Mouse (Mus musculus): ENCODE data around the gene Arntl. TPM values are rescaled to one million over a fixed set of nuclear protein-coding genes. Genes with fewer than 3 reads are reported as not detected.
A peak's percentile ranks its signal among the peaks of the same experiment; 100 is the strongest.

Arntl gene
- polyA plus RNA-seq, 1 experiment from 2014 or later = 9.7 TPM

GRCm38 (mm10) chr7:113272338-113272997 is 65.2 kb downstream of the Arntl start:
- no peaks in the 10 kb centered on the region for H3K9me3 ChIP-seq (ENCODE audit: low read length)

DNA sequence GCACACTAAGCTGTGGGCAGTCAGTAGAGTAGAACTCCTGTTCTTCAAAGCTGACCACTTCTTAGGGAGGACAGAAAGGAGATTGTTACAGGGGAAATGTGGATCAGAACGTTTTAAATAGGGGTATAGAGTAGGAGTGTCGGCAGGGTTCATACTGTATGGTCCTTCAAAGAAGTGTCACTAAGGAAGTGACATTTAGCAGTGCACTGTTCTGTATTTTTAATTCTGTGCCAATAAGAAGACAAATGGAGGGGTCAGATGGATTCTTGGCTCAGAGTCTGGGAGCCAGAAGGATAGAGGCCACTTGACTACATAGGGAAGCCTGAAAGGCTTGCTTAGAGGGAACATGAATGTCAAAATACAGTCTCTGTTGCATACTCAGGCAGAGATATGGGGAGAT is 70.0 kb downstream of the Arntl start:
- Histone ChIP-seq H3K4me2 (replicated peaks; ENCODE audit: low read depth, low read length) (no peak overlapping the region), H3K4me3 (ENCODE audit: low read length) (no peak overlapping the region), H3K9ac (replicated peaks; ENCODE audit: low read length) (no peak overlapping the region), H3K27ac (ENCODE audit: low read length) (no peak overlapping the region), H3K9me3 (ENCODE audit: low read length) (no peaks in the 10 kb centered on the region), H3K27me3 (ENCODE audit: insufficient read depth, low read length) (no peaks in the 10 kb centered on the region), H3K36me3 (ENCODE audit: insufficient read depth, low read length) (no peaks in the 10 kb centered on the region), H3K4me1 (ENCODE audit: insufficient read depth, low read length) (no peaks in the 10 kb centered on the region)
- no peak for ATAC-seq (ENCODE audit: low FRiP score, low TSS enrichment)
- 65% methylated on average over 2 of the region's 2 CpGs for WGBS

More at GRCm38 (mm10) chr7:113272338-113272997, 65.2 kb downstream of the Arntl start:
- H3K4me3 ChIP-seq (ENCODE audit: low read length) = no peak overlapping the region
- H3K27me3 ChIP-seq (ENCODE audit: insufficient read depth, low read length) = no peaks in the 10 kb centered on the region
- WGBS = 78% methylated on average over 5 of the region's 6 CpGs
- peaks cover 4% of the 10 kb centered on the region; the same call in 1 of the 2 replicates for H3K4me1 ChIP-seq (ENCODE audit: insufficient read depth, low read length)
- H3K36me3 ChIP-seq (ENCODE audit: insufficient read depth, low read length) = no peaks in the 10 kb centered on the region
- H3K9ac ChIP-seq (replicated peaks; ENCODE audit: low read length) = no peak overlapping the region
- peak; percentile 49; the same call in 1 of the 2 replicates for ATAC-seq (ENCODE audit: low FRiP score, low TSS enrichment)
- H3K4me2 ChIP-seq (replicated peaks; ENCODE audit: low read depth, low read length) = no peak overlapping the region
- no peak overlapping the region for H3K27ac ChIP-seq (ENCODE audit: low read length)

- peaks cover 5% of the 10 kb centered on the region for H3K36me3 ChIP-seq (ENCODE audit: insufficient read depth, low read length)
- H3K27ac ChIP-seq (ENCODE audit: low read length) = no peak overlapping the region
- no peaks in the 10 kb centered on the region for H3K27me3 ChIP-seq (ENCODE audit: insufficient read depth, low read length)
- no peak for ATAC-seq (ENCODE audit: low FRiP score, low TSS enrichment)
- H3K9me3 ChIP-seq (ENCODE audit: low read length) = no peaks in the 10 kb centered on the region; the same call in 1 of the 2 replicates
- no peak overlapping the region for H3K9ac ChIP-seq (replicated peaks; ENCODE audit: low read length)
- no peak overlapping the region for H3K4me3 ChIP-seq (ENCODE audit: low read length)
- no peak overlapping the region for H3K4me2 ChIP-seq (replicated peaks; ENCODE audit: low read depth, low read length)
- WGBS = 84% methylated on average over 4 of the region's 4 CpGs
- H3K4me1 ChIP-seq (ENCODE audit: insufficient read depth, low read length) = no peaks in the 10 kb centered on the region
Measured at GRCm38 (mm10) chr7:113278493-113278892, 71.2 kb downstream of the Arntl start.

DNA sequence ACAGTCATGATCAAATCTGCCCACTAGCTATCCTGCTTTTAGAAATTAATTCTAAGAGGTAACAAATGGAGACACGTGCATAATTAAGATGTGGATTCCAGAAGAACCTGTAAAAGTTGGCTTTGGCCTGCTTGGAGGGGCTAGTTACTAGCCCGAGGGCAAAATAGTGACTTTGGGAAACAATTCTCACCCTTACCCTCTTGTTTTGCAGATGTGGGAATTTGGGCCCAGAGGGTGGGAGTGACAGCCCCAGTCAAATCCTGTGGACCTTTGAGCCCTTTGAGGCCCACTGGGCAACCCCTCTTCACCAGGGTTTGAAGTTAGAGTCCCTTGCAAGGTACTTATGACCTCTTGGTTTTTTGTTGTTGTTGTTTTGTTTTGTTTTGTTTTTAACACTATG is 72.0 kb downstream of the Arntl start:
- ATAC-seq (ENCODE audit: low FRiP score, low TSS enrichment) = no peak
- no peak overlapping the region for H3K4me2 ChIP-seq (replicated peaks; ENCODE audit: low read depth, low read length)

GRCm38 (mm10) chr7:113285405-113285804 is 78.1 kb downstream of the Arntl start:
- H3K36me3 ChIP-seq (ENCODE audit: insufficient read depth, low read length) = peaks cover 7% of the 10 kb centered on the region
- no peaks in the 10 kb centered on the region for H3K27me3 ChIP-seq (ENCODE audit: insufficient read depth, low read length)
- no peaks in the 10 kb centered on the region; the same call in 1 of the 2 replicates for H3K9me3 ChIP-seq (ENCODE audit: low read length)
- H3K27ac ChIP-seq (ENCODE audit: low read length) = no peak overlapping the region
- H3K4me3 ChIP-seq (ENCODE audit: low read length) = no peak overlapping the region
- no peak for ATAC-seq (ENCODE audit: low FRiP score, low TSS enrichment)
- H3K4me2 ChIP-seq (replicated peaks; ENCODE audit: low read depth, low read length) = no peak overlapping the region
- no peak overlapping the region for H3K9ac ChIP-seq (replicated peaks; ENCODE audit: low read length)
- no peaks in the 10 kb centered on the region for H3K4me1 ChIP-seq (ENCODE audit: insufficient read depth, low read length)
- WGBS = 84% methylated on average over 2 of the region's 2 CpGs

More for the DNA sequence above, 72.0 kb downstream of the Arntl start:
- Histone ChIP-seq H3K27ac (ENCODE audit: low read length) (no peak overlapping the region), H3K27me3 (ENCODE audit: insufficient read depth, low read length) (no peaks in the 10 kb centered on the region), H3K9me3 (ENCODE audit: low read length) (no peaks in the 10 kb centered on the region; the same call in 1 of the 2 replicates), H3K4me3 (ENCODE audit: low read length) (no peak overlapping the region), H3K4me1 (ENCODE audit: insufficient read depth, low read length) (no peaks in the 10 kb centered on the region), H3K9ac (replicated peaks; ENCODE audit: low read length) (no peak overlapping the region), H3K36me3 (ENCODE audit: insufficient read depth, low read length) (peaks cover 7% of the 10 kb centered on the region)
- 63% methylated on average over 2 of the region's 2 CpGs for WGBS

DNA sequence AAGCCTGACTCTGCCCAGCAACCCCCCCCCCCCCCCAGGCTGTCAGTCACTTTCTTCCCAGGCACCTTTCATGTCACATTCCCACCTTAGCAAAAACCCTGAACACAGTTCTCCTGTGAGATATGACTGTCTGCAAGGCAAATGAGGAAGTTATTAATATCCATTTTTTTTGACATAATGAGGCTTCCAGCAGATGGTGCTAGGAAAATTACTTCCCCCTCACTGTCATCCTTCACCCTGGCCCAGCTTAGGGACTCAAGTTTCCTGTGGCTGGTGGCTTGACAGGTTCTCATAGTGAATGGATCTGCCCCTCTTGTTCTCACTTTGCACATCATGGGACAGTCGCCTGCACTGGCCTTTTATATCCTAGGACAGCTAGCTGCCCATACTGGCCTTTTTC is 81.9 kb downstream of the Arntl start:
- H3K4me3 ChIP-seq (ENCODE audit: low read length) = no peak overlapping the region
- H3K9ac ChIP-seq (replicated peaks; ENCODE audit: low read length) = no peak overlapping the region
- H3K4me1 ChIP-seq (ENCODE audit: insufficient read depth, low read length) = no peaks in the 10 kb centered on the region
- H3K27ac ChIP-seq (ENCODE audit: low read length) = no peak overlapping the region
- no peaks in the 10 kb centered on the region for H3K27me3 ChIP-seq (ENCODE audit: insufficient read depth, low read length)
- 89% methylated on average over 1 of the region's 1 CpGs for WGBS
- no peaks in the 10 kb centered on the region for H3K36me3 ChIP-seq (ENCODE audit: insufficient read depth, low read length)
- H3K9me3 ChIP-seq (ENCODE audit: low read length) = no peaks in the 10 kb centered on the region
- no peak for ATAC-seq (ENCODE audit: low FRiP score, low TSS enrichment)
- H3K4me2 ChIP-seq (replicated peaks; ENCODE audit: low read depth, low read length) = no peak overlapping the region

DNA sequence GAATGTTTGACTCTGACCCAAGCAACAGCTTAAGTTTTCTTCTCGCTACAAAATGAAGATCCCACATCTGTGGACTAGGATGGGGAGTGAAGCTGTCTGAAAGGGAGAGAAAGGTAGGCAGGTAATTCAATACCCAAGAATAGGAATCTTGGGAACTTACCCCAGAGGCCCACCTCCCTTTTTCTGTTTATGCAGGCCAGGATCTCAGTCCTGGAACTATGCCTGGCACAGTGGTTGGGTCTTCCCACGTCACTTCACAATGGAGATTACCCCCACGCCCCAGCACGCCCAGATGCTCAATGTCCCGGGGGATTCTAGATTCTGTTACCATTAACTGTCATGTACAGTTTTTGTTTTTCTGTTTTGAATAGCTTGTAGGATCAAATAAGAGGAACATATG is 84.5 kb downstream of the Arntl start:
- peaks cover 7% of the 10 kb centered on the region for H3K4me1 ChIP-seq (ENCODE audit: insufficient read depth, low read length)
- WGBS = 63% methylated on average over 5 of the region's 5 CpGs
- no peak for ATAC-seq (ENCODE audit: low FRiP score, low TSS enrichment)

GRCm38 (mm10) chr7:113292193-113292592 is 84.9 kb downstream of the Arntl start:
- Histone ChIP-seq H3K4me1 (ENCODE audit: insufficient read depth, low read length) (peaks cover 7% of the 10 kb centered on the region), H3K9me3 (ENCODE audit: low read length) (no peaks in the 10 kb centered on the region), H3K4me2 (replicated peaks; ENCODE audit: low read depth, low read length) (no peak overlapping the region), H3K27ac (ENCODE audit: low read length) (no peak overlapping the region), H3K9ac (replicated peaks; ENCODE audit: low read length) (no peak overlapping the region), H3K4me3 (ENCODE audit: low read length) (no peak overlapping the region), H3K36me3 (ENCODE audit: insufficient read depth, low read length) (no peaks in the 10 kb centered on the region), H3K27me3 (ENCODE audit: insufficient read depth, low read length) (no peaks in the 10 kb centered on the region)
- no peak for ATAC-seq (ENCODE audit: low FRiP score, low TSS enrichment)
- 85% methylated on average over 4 of the region's 4 CpGs for WGBS

More for the DNA sequence above, 84.5 kb downstream of the Arntl start:
- H3K36me3 ChIP-seq (ENCODE audit: insufficient read depth, low read length) = no peaks in the 10 kb centered on the region
- H3K9ac ChIP-seq (replicated peaks; ENCODE audit: low read length) = no peak overlapping the region
- no peaks in the 10 kb centered on the region for H3K27me3 ChIP-seq (ENCODE audit: insufficient read depth, low read length)
- H3K4me3 ChIP-seq (ENCODE audit: low read length) = no peak overlapping the region
- H3K9me3 ChIP-seq (ENCODE audit: low read length) = no peaks in the 10 kb centered on the region
- H3K4me2 ChIP-seq (replicated peaks; ENCODE audit: low read depth, low read length) = no peak overlapping the region
- H3K27ac ChIP-seq (ENCODE audit: low read length) = no peak overlapping the region

- no peaks in the 10 kb centered on the region for H3K9me3 ChIP-seq (ENCODE audit: low read length)
- H3K4me2 ChIP-seq (replicated peaks; ENCODE audit: low read depth, low read length) = no peak overlapping the region
- no peak overlapping the region for H3K4me3 ChIP-seq (ENCODE audit: low read length)
- no peaks in the 10 kb centered on the region for H3K27me3 ChIP-seq (ENCODE audit: insufficient read depth, low read length)
- ATAC-seq (ENCODE audit: low FRiP score, low TSS enrichment) = no peak
- 90% methylated on average over 6 of the region's 6 CpGs for WGBS
- peaks cover 3% of the 10 kb centered on the region; the same call in 1 of the 2 replicates for H3K36me3 ChIP-seq (ENCODE audit: insufficient read depth, low read length)
- no peak overlapping the region for H3K9ac ChIP-seq (replicated peaks; ENCODE audit: low read length)
- H3K4me1 ChIP-seq (ENCODE audit: insufficient read depth, low read length) = peaks cover 7% of the 10 kb centered on the region
- no peak overlapping the region for H3K27ac ChIP-seq (ENCODE audit: low read length)
Measured at GRCm38 (mm10) chr7:113294598-113294997, 87.3 kb downstream of the Arntl start.

GRCm38 (mm10) chr7:113295077-113295890 is 88.0 kb downstream of the Arntl start:
- Histone ChIP-seq H3K9me3 (ENCODE audit: low read length) (no peaks in the 10 kb centered on the region), H3K4me2 (replicated peaks; ENCODE audit: low read depth, low read length) (peak overlapping the region; percentile 1; the same call in 1 of the 2 replicates), H3K4me3 (ENCODE audit: low read length) (no peak overlapping the region), H3K9ac (replicated peaks; ENCODE audit: low read length) (no peak overlapping the region), H3K4me1 (ENCODE audit: insufficient read depth, low read length) (peaks cover 7% of the 10 kb centered on the region), H3K27ac (ENCODE audit: low read length) (no peak overlapping the region), H3K27me3 (ENCODE audit: insufficient read depth, low read length) (no peaks in the 10 kb centered on the region), H3K36me3 (ENCODE audit: insufficient read depth, low read length) (peaks cover 3% of the 10 kb centered on the region; the same call in 1 of the 2 replicates)
- 0 out of 2 replicates have a peak, but pooled peaks have one; percentile 49 for ATAC-seq (ENCODE audit: low FRiP score, low TSS enrichment)
- WGBS = 23% methylated on average over 17 of the region's 17 CpGs

All from kidney, embryonic 16.5 days (tissue).